Mouse (Mus musculus): ENCODE measurements around the gene Cd2bp2. TPM values are rescaled to one million over a fixed set of nuclear protein-coding genes. Genes with fewer than 3 reads are reported as not detected.

Cd2bp2 gene
- total RNA-seq, 1 experiment from 2014 or later = 59.8 TPM

DNA sequence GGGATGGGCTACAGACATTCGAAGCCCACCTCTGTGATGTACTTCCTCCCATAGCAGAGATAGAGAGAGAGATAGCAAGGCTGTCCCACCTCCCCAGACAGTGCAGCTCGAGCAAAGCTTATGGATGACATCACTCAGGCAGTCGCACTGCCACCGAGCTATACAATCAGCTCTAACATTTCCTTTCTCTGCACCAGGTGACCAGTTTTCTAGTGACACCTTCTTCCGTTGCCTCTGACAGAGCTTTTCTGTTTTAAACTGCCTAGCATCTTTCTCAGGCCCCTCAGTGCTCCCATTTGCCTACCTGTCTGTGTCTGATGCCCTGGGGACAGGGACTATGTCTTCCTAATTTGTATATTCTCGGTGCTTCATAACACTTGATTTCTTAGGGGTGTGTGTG lies 24.6 kb upstream of the Cd2bp2 start:
- ATAC-seq (replicated peaks; ENCODE audit: insufficient number of reproducible peaks, low FRiP score, low TSS enrichment, poor library complexity, severe bottlenecking) = no peak

DNA sequence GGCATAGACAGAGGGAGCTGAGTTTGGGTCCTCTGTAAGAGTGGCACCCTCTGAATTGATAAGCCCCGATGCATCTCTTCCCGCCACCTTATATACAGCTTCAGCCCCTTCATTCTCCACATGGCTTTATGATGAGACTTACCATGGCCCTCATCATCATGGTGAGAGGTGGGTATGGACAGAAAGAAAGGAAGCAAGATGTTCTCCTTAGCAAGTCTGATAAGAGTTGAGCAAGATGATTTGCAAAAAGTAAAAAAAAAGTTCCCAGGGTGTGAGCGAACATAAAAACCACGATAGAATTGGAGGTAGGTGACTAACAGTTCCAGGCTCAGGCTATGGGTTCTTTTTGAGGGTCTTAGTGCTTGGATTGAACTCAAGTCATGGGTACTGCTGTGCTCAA lies 22.8 kb upstream of the Cd2bp2 start:
- ATAC-seq (replicated peaks; ENCODE audit: insufficient number of reproducible peaks, low FRiP score, low TSS enrichment, poor library complexity, severe bottlenecking) = no peak

DNA sequence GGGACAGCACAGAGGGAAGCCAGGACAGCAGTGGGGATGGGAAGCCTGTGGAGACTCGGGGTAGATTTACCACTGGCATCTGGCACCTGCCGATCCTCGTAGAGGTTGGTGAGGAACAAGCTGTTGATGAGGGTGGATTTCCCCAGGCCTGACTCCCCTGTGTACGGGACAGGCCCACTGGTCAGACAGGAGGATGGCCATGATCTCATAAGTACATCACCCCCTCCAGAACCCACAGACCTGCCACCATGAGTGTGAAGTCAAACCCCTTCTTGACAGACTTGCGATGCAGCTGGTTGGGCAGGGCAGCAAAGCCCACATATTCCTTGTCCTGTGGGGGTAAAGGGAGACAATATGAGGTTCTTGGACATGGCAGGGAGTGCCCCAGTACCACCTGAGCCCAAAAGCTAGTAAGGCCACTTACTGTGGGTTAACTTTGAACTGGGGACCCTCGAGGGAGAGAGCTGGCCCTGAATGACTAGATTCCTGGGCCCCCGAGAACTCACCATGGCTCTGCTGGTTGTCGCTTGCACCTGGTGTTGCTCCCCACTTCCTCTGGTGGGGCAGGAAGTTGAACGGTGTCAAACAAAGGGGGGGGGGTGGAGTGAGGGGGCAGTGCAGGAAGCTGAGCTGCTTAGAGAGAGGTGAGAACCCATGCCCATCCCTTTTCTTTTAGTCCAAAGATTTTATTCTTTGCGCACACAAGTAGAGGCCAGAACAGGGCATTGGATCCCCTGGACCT lies 22.2 kb upstream of the Cd2bp2 start:
- ATAC-seq (replicated peaks; ENCODE audit: insufficient number of reproducible peaks, low FRiP score, low TSS enrichment, poor library complexity, severe bottlenecking) = 0 out of 2 replicates have a peak, but pooled peaks have one; percentile 19

DNA sequence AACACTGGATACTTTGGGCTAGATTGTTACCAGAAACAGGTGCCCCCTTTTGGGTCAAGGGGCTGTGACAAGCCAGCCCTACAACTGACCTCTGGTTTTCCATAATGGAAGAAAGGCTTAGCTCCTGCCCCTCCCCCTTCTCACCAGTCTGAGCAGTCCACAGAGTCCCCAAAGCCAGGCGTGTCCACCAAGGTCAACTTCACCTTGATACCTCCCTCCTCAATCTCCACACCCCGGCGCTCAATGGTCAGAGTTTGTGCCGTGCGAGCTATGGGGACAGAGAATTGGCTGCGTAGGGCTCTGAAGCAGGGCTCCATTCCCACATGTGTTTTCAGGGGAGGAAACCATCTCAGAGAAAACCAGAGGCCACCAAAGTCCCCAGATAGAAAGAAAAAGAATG lies 21.6 kb upstream of the Cd2bp2 start:
- ATAC-seq (replicated peaks; ENCODE audit: insufficient number of reproducible peaks, low FRiP score, low TSS enrichment, poor library complexity, severe bottlenecking) = no peak

DNA sequence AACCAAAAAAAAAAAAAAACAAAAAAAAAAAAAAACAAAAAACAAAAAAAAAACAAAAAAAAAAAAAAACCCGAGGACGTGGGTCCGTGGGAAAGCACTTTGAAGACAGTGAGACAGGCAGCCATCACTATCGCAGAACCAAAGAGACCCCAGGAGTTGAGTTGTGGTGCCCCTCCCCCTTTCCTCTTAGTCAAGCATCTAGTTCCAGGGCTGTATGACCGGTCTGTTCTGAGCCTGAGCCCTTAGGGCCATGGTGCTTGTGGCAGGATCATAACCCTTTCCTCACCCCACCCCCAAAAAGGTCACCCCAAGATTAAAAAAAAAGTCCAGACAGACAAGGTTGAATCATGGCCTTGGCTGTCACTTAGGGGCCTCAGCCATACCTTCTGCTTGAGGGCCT lies 20.5 kb upstream of the Cd2bp2 start:
- ATAC-seq (replicated peaks; ENCODE audit: insufficient number of reproducible peaks, low FRiP score, low TSS enrichment, poor library complexity, severe bottlenecking) = no peak

DNA sequence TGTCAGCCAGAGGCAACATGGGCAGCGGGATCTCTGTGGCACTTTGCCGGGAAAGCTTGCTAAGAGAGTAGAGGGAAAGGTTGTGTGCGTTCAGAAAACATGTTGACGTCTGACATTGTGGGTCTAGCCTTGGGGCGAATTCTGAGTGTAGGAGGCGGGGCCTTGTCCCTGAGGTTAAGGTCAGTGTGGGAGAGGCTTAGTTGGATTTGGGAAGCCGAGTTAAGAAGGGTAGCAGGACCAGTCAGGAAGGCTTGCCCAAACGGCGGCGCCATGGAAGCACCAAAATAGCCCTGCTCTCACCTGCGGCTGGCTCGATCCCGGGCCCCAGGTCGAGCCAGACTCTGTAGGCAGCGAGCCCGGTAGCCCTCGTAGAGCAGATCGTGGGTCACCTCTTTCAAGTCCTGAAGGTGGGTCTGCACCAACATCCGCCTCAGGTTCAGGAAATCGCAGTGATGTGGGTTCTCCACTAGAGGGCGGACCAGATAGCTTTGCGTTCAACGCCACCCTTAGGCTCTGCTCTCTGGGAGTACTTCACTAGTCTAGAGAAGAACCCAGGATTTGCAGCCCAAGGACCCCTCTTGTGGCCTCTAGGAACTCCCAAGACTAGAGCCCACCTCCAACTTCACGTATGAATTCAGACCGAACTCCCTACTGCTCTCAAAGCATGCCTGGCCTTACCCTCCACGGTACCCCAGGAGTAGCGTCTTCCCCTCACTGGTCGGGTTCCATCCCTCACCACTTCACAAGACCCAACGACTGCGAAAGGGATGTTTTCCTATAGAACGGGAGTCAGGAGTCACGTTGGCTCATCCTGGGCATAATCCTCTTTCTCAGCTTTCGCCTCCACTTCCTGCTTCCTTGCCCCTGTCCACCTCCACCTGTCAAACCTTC lies 19.4 kb upstream of the Cd2bp2 start:
- ATAC-seq (replicated peaks; ENCODE audit: insufficient number of reproducible peaks, low FRiP score, low TSS enrichment, poor library complexity, severe bottlenecking) = 0 out of 2 replicates have a peak, but pooled peaks have one; percentile 46

DNA sequence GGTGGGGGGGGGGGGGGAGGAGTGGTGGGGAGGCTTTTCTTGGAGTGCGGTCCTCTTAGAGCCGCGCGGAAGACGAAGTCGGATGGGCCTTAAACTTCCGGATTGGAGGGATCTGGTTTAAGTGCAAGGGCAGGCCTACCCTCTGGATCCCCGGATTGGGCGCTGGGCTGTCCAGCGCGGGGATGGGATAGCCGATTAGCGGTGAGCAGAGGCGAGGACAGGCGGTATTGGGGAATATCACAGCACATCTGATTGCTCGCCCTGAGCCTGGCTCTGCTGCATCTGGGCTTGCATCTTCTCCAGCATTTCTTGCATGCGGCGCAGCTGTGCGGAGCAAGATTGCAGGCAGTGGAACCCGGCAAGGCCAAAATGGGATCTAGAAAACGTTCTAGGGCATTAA lies 18.7 kb upstream of the Cd2bp2 start:
- no peak for ATAC-seq (replicated peaks; ENCODE audit: insufficient number of reproducible peaks, low FRiP score, low TSS enrichment, poor library complexity, severe bottlenecking)

DNA sequence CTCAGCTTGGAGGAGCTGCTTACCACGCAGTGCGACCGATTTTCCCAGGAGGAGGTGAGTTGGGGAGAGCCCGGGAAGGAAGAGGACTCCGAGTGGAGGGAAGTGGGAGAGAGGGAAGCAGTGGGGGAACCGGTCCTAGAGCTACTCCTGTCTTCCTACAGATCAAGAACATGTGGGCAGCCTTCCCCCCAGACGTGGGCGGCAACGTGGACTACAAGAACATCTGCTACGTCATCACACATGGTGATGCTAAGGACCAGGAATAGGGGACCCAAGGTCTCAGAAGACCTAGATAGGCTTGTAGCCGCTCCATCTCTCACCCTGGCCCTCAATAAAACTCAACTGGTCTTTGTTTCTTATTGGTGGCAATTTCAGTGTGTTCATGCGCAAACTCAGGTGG lies 18.1 kb upstream of the Cd2bp2 start:
- no peak for ATAC-seq (replicated peaks; ENCODE audit: insufficient number of reproducible peaks, low FRiP score, low TSS enrichment, poor library complexity, severe bottlenecking)

DNA sequence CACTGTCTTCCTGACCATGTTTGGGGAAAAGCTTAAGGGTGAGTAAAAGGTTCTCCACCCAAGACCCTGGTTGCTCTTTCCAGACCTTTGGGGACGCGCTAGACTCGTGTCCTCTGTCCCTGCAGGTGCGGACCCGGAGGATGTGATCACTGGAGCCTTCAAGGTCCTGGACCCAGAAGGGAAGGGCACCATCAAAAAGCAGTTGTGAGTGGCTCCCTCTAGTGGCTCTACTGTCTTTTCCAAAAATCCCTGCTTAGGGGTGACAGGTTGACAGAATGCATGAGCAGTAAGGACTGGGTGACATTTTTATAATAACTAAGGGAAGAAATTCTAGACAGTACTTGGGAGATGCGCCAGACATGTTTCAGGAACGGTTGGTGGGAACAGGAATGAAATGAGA lies 17.6 kb upstream of the Cd2bp2 start:
- no peak for ATAC-seq (replicated peaks; ENCODE audit: insufficient number of reproducible peaks, low FRiP score, low TSS enrichment, poor library complexity, severe bottlenecking)

DNA sequence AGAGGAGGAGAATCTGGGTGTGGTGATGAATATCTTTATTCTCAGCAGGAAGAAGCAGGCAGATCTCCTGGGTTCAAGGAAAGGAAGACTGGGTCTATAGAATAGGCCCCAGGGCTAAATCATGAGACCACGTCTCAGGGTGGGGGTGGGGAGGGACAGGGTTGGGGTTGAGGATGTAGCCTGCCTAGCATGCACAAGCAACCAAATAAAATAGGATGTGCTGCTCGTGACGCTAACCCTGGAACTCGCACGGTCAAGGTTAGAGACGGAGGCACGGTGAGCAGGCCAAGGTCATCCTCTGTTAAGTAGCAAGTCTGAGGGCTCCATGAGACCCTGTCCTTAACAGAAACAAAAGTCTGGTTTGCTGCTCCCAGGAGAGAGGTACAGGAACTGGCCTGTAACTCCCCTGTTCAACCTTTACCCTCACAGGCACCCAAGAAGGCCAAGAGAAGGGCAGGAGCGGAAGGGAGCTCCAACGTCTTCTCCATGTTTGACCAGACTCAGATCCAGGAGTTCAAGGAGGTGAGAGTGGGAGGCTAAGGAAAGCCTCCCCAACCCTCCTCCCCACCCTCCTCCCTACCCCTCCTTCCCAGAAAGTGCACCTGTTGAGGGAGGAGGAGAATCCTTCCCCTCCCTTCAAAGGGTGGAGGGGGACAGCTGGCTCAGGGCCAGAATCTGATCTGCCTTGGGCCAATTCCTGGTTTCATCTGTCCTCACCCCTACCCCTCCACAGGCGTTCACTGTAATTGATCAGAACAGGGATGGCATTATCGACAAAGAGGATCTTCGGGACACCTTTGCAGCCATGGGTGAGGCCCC lies 16.8 kb upstream of the Cd2bp2 start:
- ATAC-seq (replicated peaks; ENCODE audit: insufficient number of reproducible peaks, low FRiP score, low TSS enrichment, poor library complexity, severe bottlenecking) = no peak

DNA sequence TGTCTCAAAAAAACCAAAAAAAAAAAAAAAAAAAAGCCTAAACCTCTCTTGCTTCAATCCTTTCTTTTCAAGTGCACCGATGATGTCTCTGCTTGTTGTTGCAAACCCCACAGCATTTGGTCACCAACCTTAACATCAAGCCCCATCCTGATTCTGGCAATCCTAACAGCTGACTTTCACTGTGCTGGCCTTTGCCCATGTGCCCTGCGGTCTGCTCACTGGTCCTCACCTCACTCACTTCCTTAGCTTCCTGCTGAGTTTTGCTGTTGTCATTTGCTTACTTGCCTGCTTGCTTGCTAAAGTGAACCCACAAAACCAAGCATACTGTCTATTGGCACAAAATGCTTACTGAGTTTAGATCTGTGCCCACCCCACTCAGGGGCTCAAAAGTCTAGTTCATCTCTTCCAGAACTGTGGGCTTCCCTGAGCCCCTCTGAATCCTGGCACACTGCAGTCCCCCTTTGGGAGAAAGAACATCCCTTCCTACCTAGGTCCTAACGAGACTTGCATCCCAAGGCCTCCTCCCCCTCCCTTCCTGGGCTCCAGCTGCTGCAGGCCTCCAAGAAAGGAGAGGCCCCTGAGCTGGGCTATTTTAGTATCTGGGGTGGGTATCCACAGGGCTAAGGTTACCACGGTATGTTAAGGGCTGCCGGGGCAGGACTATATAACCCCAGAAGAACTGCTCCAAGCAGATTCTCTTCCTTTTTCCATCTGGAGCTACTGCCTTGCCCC lies 15.3 kb upstream of the Cd2bp2 start:
- ATAC-seq (replicated peaks; ENCODE audit: insufficient number of reproducible peaks, low FRiP score, low TSS enrichment, poor library complexity, severe bottlenecking) = no peak

DNA sequence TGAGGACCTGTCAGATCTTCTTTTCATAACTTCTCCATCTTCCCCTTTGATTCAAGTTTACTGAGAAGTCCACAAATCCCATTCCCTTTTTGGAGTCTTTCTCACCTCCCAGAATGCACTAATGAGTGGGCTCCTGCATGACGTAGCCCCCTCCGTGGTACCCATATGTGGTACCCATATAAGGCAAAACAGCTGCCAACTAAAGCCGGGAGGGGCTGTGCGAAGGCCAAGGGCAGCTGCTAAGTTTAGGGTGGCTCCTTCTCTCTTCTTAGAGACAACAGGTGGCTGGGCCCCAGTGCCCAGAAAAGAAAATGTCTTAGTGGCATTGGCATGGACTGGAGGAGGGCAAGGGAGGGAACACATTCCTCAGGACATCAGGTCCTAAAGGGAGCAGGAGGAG lies 14.4 kb upstream of the Cd2bp2 start:
- ATAC-seq (replicated peaks; ENCODE audit: insufficient number of reproducible peaks, low FRiP score, low TSS enrichment, poor library complexity, severe bottlenecking) = no peak

DNA sequence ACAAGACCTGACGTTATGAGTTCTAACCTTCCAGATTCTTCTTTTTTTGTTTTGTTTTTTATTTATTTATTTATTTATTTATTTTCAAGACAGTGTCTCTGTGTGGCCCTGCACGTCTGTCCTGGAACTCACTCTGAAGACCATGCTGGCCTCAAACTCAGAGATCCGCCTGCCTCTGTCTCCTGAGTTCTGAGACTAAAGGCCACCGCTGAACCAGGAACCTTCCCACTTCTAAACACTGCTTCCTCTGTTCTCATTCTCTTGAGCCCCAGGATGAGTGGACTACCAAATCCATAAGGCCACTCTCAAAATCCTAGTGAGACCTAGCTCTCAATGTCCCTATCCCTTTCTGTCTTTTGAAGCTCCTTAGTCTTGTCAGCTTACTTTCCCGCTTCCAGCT lies 14.0 kb upstream of the Cd2bp2 start:
- ATAC-seq (replicated peaks; ENCODE audit: insufficient number of reproducible peaks, low FRiP score, low TSS enrichment, poor library complexity, severe bottlenecking) = no peak

DNA sequence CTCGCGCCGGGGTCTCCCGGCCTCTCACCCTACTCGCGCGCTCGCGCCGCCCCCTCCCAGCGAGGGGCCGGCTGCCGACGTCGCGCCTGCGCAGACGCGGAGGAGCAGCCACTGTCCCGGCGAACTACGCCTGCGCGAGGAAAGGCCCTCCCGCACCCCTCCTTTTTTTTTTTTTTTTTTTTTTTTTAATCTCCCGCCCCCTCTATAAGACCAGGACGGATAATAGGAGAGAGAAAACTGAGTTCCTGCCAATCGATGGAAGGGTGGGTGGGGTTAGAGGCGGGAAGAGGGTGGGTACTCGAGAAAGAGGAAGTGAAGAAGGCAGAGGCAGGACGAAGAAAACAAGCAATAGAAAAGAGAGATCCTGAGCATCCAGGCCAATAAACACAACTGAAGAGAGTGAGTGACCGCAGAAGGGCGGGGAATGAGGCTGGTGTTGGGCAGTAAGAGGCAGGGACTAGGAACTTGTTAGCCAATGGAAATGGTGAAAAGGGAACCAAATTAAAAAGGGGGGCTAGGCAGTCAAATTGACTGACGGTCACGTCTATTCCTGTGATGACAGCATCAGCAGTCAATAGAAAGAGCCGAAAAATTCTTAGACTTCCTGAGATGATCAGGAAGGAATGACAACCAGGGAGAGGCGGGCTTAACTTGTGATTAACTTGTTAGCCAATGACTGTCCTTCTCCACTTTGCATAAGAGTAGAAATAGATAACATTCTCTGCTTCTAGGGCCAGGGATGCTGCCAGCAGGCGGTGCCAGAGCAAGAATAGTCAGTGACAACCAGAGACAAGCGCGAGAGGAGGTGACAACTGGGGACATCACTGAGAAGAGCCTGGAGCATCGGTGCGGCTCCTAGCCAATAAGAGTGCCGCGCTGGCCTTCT lies 12.9 kb upstream of the Cd2bp2 start, which contains the start of gene Mylpf:
Gene Mylpf (plus strand): TSS at position 338 of the 886 bp plus-strand sequence.
- ATAC-seq (replicated peaks; ENCODE audit: insufficient number of reproducible peaks, low FRiP score, low TSS enrichment, poor library complexity, severe bottlenecking) = peak; percentile 78

DNA sequence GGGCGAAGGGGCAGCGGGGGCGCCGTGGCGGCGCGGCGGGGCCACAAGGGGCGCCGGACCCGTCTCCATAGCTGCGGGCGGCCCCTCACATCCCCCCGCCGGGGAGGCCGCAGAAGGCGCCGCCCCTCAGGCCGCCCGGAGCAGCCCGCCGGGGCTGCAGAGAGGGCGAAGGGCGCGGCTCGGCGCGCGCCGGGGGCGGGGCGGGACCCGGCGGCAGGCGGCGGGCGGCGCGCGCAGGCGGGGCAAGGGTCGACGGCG lies 12.4 kb upstream of the Cd2bp2 start, which contains the start of gene Tbc1d10b:
Gene Tbc1d10b (minus strand): TSS at position 174 of the 258 bp plus-strand sequence.
- no peak for ATAC-seq (replicated peaks; ENCODE audit: insufficient number of reproducible peaks, low FRiP score, low TSS enrichment, poor library complexity, severe bottlenecking)

DNA sequence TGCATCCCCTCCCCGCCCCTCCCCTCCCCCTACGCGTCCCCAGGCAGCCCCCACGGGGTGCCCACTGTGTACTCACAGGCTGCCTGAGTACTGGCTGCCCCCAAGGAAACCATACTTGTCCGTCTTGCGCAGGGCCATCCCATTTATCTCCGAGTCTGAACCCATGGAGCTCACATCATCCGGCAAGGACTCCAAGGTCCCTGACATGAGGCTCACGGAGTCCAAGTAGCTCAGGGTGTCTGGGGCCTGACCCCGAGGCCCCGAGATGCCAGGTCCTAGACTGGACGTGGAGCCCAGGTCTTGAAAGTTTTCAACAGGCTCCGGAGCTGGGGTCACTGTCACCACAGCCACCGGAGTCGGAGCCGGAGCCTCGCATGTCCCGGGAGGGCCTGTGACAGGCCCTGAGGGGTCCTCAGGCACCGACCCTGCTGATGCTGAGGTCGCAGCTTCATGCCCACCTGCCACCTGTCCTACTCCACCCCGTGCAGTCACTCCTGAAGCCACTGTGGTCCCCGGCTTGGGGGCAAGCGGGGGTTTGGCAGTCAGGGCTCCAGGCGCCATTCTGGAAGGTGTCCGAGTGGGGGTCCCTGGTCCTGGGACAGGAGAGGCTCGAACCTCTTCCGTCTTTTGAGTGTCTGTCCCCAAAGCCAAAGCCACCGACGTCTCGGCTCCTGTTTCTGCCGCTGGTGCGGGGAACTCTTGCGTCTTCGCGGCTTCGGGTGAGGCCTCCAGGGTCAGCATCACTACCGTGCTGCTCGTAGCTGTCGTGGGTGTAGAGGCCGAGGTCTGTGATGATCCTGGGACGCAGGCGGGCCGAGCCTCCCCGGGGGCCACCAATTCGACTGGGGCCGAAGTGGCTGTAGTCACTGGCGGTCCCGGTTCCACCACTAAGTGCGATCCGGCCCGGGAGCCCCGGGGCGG lies 11.8 kb upstream of the Cd2bp2 start:
- no peak for ATAC-seq (replicated peaks; ENCODE audit: insufficient number of reproducible peaks, low FRiP score, low TSS enrichment, poor library complexity, severe bottlenecking)

DNA sequence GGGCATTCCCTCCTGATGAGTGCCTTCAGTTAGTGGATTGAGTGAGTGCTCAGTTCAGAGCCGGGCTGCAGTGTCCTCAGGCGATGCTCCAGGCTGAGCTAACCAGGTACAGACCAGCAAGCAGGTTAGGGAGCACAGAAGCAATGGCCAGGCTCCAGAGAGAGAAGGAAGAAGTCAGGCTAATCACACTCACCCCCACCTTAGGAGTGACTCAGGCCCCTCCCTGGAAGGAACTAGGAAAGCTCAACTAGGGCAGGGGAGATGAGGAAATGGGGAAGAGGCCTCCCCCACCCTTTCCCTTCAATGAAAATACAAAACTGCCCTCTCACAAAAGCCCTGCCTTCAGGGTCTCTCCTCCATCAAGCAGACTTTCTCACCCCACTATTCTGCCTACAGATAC lies 10.8 kb upstream of the Cd2bp2 start:
- peak; percentile 25; the same call in 1 of the 2 replicates for ATAC-seq (replicated peaks; ENCODE audit: insufficient number of reproducible peaks, low FRiP score, low TSS enrichment, poor library complexity, severe bottlenecking)
